Mouse (Mus musculus) brain, embryonic 14.5 days (tissue): Measurements from ENCODE around the gene Rap1a.

ENCODE experiments used
- CTCF ChIP-seq: fragments of 200-500 bp; IDR thresholded peaks from 2 replicates; pipeline ENCODE4 v1.5.1; 2012; ENCODE audit warnings: inconsistent platforms, mild to moderate bottlenecking, moderate library complexity, borderline replicate concordance; ENCODE audit not compliant: insufficient read depth, insufficient read length; ENCODE audit errors: extremely low read depth
- POLR2A ChIP-seq: fragments of 200-500 bp; IDR thresholded peaks from 2 replicates; pipeline ENCODE4 v1.6.1; 2012; ENCODE audit warnings: mild to moderate bottlenecking, inconsistent platforms, borderline replicate concordance; ENCODE audit not compliant: poor library complexity, insufficient read depth, insufficient read length, severe bottlenecking; ENCODE audit errors: extremely low read depth

DNA sequence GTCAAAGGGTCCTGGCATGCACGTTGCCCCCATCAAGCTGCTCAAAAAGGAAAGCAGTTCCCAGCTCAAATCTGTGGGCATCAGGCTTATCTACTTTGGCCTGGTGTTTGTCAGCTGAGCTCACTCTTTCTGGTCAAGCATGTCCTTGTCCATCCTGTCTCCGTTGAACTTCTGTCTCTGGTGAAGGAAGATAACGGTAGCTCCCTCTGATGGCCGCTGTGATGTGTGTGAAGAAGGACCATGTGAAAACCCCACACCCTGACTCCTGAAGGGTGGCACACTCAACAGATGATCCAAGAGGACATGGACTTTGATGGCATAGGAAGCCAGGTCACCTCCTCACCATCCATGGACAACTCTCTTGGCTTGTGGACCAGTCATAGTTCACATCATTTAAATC is 82.4 kb downstream of the Rap1a start:
- TF ChIP-seq CTCF (no peak), POLR2A (no peak)
